Mouse (Mus musculus) right cerebral cortex, adult 2 months (tissue): ENCODE data around the gene Kcna2.

ENCODE experiments used
- DNase-seq, 2 experiments: peaks; one replicate each; pipeline ENCODE4 v3.0.0; 2021 to 2022; ENCODE audit warnings: low spot score in 2 of 2

Kcna2 gene

DNA sequence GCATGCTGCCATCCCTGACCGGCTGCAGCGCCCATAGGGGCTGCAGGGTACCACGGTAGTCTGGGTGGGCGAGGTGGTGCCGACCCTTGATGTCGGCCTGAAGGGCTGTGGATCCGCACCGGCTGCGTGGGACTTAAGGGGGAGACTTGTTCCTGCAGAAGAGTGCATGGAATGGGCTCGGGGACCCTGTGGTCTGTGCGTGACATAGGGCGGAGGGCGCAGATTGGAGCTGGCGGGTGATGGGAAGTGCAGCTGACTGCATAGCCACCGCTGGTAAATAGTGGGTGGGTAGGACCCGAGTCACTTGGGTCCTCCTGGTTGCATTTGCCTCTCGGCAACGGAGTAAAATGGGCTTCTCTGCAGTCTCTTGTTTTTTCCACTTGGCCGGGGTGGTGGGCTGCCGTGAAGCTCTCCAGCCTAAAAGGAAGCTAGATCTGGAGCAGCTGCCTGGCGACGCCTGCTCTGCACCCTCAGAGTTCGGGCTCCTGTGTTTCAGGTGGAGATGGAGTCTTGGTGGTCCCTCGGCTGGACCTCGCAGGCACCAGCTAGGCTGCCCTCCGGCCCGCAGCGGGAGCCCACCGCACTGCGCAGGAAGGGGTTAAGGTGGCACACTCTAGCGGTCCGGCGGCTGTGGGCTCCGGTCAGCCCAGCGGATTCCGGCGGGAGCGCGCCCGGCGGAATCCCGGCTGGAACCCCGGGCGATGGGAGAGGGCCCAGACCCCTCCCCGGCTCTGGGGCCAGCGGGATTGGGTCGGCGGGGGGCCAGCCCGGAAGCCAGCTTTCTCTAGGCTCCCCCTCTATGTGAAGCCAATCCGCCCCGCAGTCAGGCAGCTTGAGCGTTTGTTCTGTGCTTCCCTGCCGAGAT, 1.1 kb downstream of the Kcna2 start:
- DNase-seq = peak; percentile 58 to 69

DNA sequence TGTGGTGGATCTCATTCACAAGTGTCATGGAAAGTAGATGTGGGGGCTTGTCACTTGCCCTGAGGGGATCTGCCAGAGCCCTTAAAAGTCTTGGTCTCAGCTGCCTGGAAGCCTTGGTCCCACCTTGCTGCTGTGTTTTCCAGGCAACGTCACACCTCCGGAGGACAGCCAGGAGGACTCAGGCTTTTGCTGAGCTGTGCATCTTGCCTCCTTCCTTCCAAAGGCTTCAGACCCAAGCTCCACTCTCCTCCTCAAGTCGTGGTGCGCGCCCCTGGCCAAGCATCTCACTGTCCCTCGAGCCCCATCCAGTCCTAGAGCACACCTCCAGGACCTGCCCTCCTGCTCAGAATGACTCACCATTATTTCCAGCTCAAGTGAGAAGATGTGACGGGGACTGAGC, 2.1 kb downstream of the Kcna2 start:
- no peak for DNase-seq

DNA sequence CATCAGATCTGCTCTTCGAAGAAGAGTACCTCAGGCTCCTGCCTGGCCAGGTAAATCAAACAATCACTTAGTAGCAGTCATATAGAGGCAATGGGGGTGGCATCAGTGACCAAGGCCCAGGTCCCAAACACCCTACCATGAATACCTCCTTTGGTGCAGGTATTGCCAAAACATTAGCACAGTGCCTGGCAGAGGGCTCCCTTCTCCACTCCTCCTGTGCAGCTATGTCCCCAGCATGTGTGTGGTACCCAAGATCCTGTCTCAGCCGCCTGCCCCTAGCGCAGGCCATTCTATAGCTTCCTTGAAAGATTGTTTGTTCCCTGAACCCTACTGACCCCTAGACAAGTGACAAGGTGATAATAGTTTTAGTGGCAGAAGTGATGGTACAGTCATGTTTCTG, 2.5 kb downstream of the Kcna2 start:
- DNase-seq = no peak

DNA sequence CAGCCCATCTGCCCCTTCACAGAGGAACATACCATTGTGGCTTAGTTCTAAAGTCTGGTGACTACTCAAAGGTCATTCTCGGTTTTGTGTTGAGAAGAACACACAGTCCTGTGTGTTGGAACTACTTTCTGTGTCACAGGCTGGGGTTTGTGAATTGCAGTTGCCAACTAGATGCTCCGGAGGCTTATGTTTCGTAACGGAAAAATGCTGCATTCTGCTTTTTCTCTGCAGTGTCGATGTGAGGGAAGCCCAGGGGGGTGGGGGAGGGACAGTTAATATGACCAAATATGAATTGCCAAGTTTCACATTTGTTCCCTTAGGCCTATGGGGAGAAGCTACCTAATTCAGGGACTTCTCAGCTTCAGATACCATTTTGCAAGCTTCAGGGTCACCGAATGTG, 5.0 kb downstream of the Kcna2 start:
- no peak for DNase-seq

DNA sequence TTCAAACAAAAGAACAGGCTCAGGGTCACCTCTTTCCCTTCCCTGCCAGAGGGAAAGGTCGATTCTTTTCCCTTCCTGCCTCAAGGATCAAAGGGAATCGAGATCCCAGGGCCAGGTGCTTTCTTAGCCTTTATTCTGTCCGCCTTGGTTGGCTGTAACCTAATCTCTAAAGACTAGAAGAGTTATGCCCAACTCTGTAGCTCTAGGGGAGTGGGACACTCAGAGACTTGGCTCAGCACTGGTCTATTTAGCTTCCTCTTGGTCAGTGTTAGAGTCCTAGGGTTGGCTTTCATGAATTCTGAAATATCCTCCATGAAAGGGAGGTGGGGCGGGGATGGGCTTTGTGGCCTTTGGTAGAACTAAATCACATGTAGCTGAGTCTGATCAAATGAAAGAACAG, 11.6 kb downstream of the Kcna2 start:
- DNase-seq = no peak

DNA sequence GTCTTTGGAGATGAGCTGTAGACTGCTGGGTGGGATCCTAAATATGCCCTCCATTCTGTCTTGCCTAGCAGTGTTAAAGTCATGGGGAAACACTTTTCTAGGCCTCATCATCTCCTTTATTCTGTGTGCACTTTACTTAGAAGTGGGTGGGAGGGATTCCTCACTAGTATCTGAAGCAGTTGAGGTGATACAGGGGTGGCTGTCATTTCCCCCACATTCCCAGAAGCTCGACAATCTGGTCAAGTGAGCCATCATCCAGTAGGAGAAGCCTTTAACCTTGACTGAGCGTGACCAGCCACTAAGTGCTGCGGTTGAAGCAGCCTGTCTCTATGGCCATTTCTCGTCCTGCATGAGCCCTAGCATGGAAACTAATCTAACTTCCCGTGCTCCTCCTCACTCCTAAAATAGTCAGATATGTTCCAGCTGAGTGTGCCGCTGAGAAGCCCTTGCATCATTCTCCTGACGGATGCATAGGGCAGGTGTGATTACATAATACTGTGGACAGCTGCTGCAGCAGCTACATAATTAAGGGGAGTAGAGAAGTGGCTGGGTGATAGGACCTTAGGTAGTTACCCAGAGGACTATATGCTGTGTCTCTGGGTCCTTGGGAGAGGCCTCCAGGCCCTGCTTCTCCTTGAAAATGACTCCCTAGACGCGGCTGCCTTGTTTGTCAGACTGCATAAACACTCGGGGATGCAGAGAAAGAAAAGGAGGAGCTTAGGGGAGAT, 12.2 kb downstream of the Kcna2 start:
- peak in 1 of 2 experiments; percentile 57 for DNase-seq

DNA sequence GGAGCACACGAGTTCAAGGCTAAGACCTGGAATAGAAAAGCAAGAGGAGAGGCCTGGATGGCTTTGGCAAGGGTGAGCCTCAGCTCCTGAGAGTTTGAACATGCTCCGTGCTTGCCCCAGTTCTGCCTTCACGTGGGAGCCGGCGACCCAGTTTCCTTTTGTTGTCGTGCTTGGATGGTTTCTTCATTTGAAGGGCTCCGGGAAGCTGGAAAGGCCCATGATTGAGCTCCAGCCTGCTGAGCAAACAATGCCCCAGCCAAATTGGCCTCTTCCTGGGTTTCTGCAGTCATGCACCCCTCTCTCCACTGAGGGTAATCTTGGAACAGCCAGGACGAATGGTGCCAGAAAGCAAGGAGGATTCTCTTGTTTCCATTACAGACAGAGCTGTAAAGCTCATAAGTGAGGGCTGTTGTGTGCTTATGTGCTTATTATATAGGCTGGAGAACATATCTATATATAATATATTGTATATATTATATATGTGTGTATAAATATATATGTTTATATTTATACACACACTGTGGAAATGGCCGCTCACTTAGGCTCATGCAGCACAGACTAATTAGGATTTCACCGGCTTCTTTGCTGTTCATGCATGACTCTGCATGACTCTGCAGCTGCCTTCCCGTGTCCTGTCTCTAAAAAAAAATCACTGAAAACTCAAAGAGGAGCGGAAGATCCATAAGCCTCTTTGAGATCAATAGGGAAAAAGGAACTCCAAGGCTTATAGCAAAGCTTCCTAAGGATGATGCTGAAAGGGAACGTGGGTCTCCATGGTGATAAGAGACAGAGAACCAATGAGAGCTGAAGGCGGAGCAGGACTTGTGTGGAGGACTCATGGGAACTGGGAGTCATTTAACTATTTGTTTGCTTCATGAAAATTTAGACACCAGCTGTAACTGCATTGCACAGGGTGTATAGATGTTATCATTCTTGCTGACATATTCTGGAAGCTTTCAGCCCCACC, 13.1 kb downstream of the Kcna2 start:
- DNase-seq = peak; percentile 75

DNA sequence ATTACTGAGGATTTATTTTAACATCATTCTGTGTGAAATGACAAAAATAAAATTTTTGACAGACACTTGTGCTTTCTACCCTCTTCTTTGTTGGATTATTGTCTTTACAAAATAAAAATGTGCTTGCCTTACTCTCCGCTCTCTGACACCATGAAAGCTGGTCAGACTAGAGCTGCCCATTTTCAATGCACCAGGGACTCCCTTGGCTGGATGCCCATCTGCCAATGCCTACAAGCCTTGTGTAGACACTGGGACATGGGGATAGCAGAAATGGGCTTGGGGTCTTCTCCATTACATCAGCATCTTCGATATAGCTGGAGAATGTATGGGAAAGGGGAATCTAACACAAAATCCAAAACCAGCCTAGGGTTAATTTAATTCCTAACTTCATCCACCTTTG, 14.0 kb downstream of the Kcna2 start:
- no peak for DNase-seq

DNA sequence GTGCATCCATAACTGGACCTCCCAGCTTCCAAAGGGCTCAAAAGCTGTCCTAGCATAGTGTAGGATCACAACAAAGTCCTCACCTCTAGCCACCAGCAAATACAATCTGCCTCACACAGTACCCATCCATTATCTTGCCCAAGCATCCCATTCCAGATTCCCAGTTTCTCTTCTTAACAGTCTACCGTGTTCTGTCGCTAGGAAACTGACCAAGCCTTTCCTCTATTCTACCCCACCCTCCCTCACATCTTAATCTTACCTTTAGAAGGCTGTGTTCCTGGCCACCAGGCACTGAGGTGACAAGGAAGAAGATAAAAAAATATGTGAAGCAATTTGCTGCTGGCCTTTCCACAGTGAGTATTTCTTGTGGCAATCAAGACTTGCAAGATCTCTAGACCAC, 14.8 kb downstream of the Kcna2 start:
- DNase-seq = no peak

DNA sequence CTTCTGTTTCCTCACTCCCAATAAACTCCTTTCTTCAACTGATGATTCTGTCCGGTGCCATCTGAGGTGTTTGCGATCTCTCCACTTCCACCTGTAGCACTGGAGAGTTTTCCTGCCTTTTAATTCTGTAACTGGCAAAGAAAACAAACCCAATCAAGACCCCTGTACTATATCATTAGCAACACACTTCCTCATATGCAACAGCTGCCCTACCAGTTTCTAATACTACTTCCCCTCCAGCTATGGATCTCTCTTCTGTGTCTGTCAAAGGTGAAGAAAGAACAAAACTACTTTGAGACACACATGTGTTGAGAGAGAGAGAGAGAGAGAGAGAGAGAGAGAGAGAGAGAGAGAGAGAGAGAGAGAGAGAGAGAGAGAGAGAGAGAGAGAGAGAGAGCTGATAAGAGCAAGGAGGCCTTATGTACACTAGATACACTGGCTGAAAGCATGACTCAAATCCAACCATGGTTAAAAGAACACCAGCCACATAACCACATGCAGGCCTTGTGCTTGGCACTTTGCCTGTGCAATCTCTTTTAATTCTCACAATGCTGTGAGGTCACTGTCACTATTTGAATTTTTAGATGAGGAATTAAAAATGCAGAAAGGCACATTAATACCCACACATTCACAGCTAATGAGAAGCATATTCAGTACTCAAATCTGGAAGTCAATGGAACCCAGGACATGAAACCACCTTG, 19.1 kb downstream of the Kcna2 start:
- DNase-seq = no peak

DNA sequence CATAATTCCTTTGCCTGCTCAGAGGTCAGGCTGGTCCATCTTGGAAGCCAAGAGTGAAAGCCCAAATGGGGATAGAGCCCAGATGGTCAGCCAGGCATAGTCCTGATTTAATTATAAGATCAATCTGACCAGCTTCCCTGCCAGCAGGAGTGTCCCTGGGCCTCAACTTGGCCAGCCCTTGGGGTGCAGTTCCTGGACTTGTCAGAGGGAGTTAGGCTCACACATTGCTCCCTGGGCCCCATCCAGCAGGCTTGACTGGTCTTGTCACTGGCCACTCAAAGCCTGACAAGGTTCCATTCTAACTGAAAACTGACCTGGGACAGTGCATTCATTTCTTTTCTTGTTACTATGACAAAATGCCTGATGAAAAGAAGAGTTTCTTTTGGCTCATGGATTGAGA, 21.4 kb downstream of the Kcna2 start:
- no peak for DNase-seq

DNA sequence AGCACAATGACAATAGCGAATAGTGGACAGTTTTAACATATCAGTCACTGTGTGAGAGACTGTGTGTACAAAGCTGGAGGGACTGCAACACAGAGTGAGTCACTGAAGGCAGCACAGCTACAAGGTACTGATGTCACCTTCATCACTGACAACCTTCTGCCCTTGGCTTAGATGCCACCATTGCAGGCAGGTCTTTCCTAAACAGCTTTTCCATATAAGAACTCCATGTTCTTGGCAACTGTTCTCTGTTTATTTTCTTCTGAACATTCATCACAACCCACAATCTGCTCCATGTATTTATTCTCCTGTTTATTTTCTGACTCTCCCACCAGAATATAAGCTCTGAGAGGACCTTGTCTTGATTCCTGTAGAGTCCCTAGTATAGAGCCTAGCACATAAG, 26.7 kb downstream of the Kcna2 start:
- no peak for DNase-seq

DNA sequence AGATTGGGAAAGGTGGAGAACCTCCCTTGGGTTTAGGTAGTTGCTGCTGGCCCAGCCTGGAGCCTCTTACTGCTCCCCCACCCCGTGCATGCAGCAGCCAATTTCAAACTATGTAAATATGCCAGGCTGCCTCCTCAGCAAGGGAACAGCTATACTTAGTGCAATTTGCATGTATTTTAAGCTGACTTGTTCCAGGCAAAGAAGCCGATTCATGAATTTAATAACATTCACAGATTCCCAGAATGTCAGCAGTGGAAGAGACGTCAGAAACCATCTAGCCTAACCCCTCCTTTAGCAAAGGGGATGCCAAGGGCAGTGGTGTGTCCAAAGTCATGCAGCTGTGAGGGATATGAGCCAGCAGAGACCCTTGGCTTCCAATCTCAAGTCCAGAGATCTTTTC, 27.5 kb downstream of the Kcna2 start:
- peak; percentile 68 to 70 for DNase-seq

DNA sequence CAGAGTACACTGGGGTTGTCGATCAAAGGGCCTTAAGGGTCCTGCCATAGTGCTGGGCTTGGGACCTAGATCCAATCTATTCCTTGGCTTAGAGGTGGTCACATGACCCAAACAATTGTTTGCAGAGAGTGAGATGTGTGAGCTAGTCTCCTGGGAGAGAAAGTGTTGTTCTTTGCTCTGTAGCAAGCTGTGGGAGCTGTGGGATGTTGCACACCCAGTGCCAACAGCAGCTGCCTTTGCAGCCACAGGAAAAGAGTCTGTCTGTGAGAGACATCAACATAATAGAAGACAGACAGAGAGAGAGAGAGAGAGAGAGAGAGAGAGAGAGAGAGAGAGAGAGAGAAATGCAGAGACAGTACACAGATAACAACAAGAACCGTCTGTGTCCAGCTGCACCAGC, 28.3 kb downstream of the Kcna2 start:
- peak in 1 of 2 experiments; percentile 32 for DNase-seq

DNA sequence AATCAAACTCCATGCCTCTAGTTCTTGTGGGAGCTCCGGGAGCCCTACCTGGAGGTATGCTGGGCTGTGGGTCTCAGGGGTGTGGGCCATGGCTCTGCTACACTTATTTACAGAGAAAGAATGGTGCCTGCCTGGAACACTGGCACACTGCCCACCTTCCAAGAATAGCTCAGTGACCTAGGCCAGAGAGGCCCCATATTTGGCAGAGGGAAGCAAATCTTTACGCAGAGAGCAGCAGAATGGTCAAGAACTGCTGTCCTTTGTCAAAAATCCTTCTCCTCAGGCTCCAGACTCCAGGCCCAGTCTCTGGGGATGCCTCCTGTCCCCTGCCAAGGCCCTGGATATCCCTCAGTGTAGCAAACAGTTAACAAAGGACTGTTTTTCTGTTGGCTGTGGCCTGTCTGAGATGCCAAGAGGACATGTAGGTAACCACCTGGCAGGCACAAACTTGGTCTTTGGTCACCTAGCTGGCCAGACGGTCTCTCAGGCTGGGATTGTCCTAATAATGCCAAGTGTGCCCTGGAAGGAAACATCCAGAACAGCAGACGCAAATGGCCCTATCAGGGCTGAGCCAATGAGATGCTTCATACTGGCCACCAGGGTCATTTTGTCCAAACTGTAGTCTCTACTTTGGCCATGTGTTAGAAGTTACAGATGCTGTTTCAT, 29.8 kb downstream of the Kcna2 start:
- no peak for DNase-seq

DNA sequence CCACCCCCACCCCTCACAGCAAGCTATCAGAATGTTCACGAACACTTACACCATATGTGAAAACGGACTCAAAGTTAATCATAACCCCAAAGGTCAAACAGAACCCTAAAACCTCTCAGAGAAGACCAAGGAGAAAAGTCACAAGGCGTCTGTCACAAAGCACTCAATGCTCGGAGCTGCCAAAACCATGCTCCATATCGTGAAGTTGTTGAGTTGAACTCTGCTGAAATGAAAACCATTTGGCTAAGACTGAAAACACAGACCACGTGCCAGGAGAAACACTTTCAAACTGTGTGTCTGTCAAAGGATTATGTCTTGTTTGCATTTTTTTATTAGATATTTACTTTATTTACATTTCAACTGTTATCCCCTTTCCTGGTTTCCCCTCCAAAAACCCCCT, 30.9 kb downstream of the Kcna2 start:
- DNase-seq = no peak

DNA sequence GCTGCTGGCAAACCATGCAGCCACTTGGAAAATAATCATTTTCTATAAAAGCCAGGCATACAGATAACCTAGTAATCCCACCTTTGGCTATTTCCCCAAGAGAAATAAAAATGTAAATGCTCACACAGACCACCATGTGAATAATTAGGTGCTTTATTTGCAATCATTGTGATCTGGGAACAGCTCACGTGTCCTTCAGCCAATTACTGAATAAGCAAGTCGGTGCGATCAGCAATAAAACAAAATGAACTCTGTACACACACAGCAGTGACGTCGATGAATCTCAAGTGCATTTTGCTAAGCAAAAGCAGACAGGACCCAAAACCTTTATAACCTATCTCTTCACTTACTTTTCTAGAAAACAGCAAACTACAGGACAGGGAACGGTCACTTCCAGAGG, 31.7 kb downstream of the Kcna2 start:
- no peak for DNase-seq

DNA sequence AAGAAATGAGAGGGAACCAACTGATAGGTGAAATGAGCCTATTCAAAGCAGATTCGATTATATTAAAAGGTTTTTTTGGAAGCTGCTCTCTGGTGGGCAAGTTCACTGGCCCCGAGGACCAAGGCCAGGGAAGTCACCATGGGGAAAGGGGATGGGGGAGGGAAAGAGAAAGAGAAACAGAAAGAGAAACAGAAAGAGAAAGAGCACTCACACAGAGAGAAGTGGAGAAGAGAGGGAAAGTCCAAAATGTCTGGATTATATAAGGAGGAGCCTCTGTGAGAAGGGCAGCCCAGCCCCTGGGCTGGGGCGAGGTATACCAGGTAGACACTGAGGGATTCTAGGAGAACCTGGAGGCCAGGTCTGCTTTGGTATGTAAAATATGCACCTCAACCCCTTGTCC, 33.5 kb downstream of the Kcna2 start:
- no peak for DNase-seq

DNA sequence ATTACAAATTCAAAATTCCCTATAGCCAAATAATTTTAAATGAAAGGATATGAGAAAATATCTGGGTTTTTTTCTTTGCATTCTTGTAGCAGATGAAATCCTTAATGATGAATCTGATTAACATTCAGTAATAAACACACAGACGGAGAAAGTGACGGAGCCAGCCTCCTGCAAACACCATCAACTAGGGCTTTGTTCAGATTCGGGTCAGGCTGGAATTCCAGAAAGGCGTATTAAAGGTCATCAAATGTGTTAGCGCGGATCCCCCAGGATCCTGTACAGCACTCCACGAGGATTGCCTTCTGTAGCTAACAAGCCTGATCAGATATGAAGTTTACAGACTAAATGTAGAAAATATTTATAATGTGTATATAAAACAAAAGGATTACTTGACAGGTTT, 46.2 kb downstream of the Kcna2 start:
- no peak for DNase-seq

DNA sequence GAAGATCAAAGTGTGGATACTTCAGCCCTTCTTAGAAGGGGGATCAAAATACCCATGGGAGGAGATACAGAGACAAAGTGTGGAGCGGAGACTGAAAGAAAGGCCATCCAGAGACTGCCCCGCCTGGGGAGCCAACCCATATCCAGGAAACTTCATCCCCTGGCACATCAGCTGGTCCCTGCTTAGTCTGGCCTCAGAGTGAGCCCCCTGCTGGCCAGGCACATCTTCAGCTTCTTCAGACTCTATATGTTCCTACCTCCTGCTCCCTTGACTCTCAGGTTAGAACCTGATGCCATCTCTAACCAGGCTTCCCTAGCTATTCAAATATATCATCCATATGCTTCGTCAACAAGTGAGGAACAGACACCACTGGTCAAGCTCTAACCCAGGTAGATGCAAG, 48.1 kb downstream of the Kcna2 start:
- peak; percentile 30 to 50 for DNase-seq

DNA sequence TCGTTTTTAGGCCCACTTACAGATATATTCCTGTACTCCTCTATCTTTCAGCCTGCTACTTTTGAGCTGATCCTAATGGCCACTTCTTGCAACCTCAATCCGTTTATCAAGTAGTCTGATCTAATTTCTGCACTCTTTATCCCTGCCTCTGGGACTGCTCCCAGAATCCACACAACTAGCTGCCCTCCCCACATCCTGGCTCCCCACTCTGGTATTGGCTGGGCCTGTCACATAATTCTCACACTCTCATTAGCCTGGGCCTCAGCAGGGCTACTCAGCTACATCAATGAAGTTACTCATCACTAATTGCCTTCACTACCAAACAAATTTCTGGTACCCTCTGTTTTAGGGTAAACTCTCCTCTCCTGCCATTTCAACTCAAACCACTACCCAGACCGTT, 49.5 kb downstream of the Kcna2 start:
- no peak for DNase-seq
